13 mouse cellular contexts compared by ENCODE assay signal in the genomic region with DNA sequence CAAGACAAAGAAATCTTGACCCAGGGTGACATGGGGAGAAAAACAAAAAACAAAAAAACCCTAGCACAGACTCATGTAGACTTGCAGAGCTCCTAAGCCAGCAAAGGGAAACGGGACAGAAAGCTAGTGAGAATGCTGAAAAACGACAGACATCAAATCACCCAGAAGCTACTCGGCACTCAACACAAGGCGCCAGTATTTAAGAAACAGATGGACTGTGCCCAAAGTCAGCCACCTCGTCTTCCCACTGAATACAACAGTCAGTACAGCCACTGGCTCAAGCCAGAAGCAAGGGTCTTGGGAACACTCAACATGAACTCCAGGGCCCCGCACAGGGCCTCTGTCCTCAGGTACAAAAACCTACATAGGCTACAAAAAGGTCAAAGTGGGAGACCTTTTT. TPM values are rescaled to one million over a fixed set of nuclear protein-coding genes. Genes with fewer than 3 reads are reported as not detected.
DNase-seq lines count a peak whose midpoint lies in the region; ATAC-seq lines count a peak whose summit lies in the region.
"Had no signal": no experiment of that assay in that cellular context is flagged by ENCODE, and none has a peak within 500 bp of the region (broad histone marks: within the 10 kb centered on the region; RNA-seq: fewer than 3 reads in every experiment).

No protein-coding gene starts in this region.

- H3K4me2 ChIP-seq in midbrain, embryonic 11.5 days = no peak overlapping the region
- 0 out of 2 replicates have a peak overlapping the region, but pooled peaks have one; percentile 8 for H3K4me2 ChIP-seq in hindbrain, embryonic 13.5 days
- H3K4me2 ChIP-seq in neural tube, embryonic 15.5 days = peak overlapping the region; percentile 26; the same call in 1 of the 2 replicates
- H3K4me2 ChIP-seq: liver, embryonic 11.5 days had no signal

- no peak overlapping the region for H3K9ac ChIP-seq in midbrain, embryonic 11.5 days (ENCODE audit: low read length)
- peak overlapping the region; percentile 39 for H3K9ac ChIP-seq in hindbrain, embryonic 13.5 days
- no peak overlapping the region for H3K9ac ChIP-seq in neural tube, embryonic 15.5 days (replicated peaks)

- intact Hi-C loops in heart, postnatal 10 days (cut with DNase I) = no loop called here

- no peak overlapping the region for H3K4me3 ChIP-seq in heart, embryonic 10.5 days
- H3K4me3 ChIP-seq in midbrain, embryonic 10.5 days = no peak overlapping the region
- H3K4me3 ChIP-seq in midbrain, embryonic 11.5 days (ENCODE audit: low read depth, low read length) = no peak overlapping the region
- no peak overlapping the region for H3K4me3 ChIP-seq in hindbrain, embryonic 13.5 days
- H3K4me3 ChIP-seq in neural tube, embryonic 15.5 days (replicated peaks) = no peak overlapping the region
- H3K4me3 ChIP-seq: left cerebral cortex, adult 2 months had no signal

- WGBS in heart, embryonic 10.5 days = 60% methylated on average over 6 of the region's 6 CpGs
- WGBS in midbrain, embryonic 10.5 days = 83% methylated on average over 6 of the region's 6 CpGs
- 74% methylated on average over 6 of the region's 6 CpGs for WGBS in midbrain, embryonic 11.5 days
- 54% methylated on average over 6 of the region's 6 CpGs for WGBS in hindbrain, embryonic 13.5 days
- 42% methylated on average over 6 of the region's 6 CpGs for WGBS in neural tube, embryonic 15.5 days

- no peaks in the 10 kb centered on the region for H3K27me3 ChIP-seq in heart, embryonic 10.5 days (ENCODE audit: insufficient read depth, poor library complexity, severe bottlenecking)
- H3K27me3 ChIP-seq in midbrain, embryonic 10.5 days (ENCODE audit: low read depth, poor library complexity, severe bottlenecking) = no peaks in the 10 kb centered on the region
- no peaks in the 10 kb centered on the region for H3K27me3 ChIP-seq in midbrain, embryonic 11.5 days (ENCODE audit: control insufficient read depth, insufficient read depth, low read length)
- no peaks in the 10 kb centered on the region for H3K27me3 ChIP-seq in hindbrain, embryonic 13.5 days
- no peaks in the 10 kb centered on the region for H3K27me3 ChIP-seq in neural tube, embryonic 15.5 days (replicated peaks)

- H3K4me1 ChIP-seq in heart, embryonic 10.5 days = peaks cover 95% of the 10 kb centered on the region
- peaks cover 87% of the 10 kb centered on the region for H3K4me1 ChIP-seq in midbrain, embryonic 10.5 days
- H3K4me1 ChIP-seq in midbrain, embryonic 11.5 days (ENCODE audit: control insufficient read depth, insufficient read depth, low read length) = peaks cover 50% of the 10 kb centered on the region
- H3K4me1 ChIP-seq in hindbrain, embryonic 13.5 days (replicated peaks) = peaks cover 97% of the 10 kb centered on the region
- peaks cover 97% of the 10 kb centered on the region for H3K4me1 ChIP-seq in neural tube, embryonic 15.5 days

- no peak for ATAC-seq in midbrain, embryonic 11.5 days (ENCODE audit: low FRiP score)
- ATAC-seq in hindbrain, embryonic 13.5 days (ENCODE audit: low FRiP score) = no peak
- ATAC-seq in neural tube, embryonic 15.5 days (ENCODE audit: low FRiP score) = no peak

- 0 out of 2 replicates have a peak overlapping the region, but pooled peaks have one; percentile 11 for H3K27ac ChIP-seq in heart, embryonic 10.5 days
- peak overlapping the region; percentile 60 for H3K27ac ChIP-seq in midbrain, embryonic 10.5 days (replicated peaks)
- no peak overlapping the region for H3K27ac ChIP-seq in midbrain, embryonic 11.5 days (ENCODE audit: low read depth, low read length)
- peak overlapping the region; percentile 78 for H3K27ac ChIP-seq in hindbrain, embryonic 13.5 days
- peak overlapping the region; percentile 73 for H3K27ac ChIP-seq in neural tube, embryonic 15.5 days (replicated peaks)
- H3K27ac ChIP-seq: left cerebral cortex, adult 2 months had no signal

- H3K9me3 ChIP-seq in heart, embryonic 10.5 days = no peaks in the 10 kb centered on the region
- H3K9me3 ChIP-seq in midbrain, embryonic 10.5 days (replicated peaks) = no peaks in the 10 kb centered on the region
- H3K9me3 ChIP-seq in midbrain, embryonic 11.5 days (ENCODE audit: control insufficient read depth, low read length) = no peaks in the 10 kb centered on the region
- no peaks in the 10 kb centered on the region for H3K9me3 ChIP-seq in hindbrain, embryonic 13.5 days
- no peaks in the 10 kb centered on the region for H3K9me3 ChIP-seq in neural tube, embryonic 15.5 days (replicated peaks)

- no peak for DNase-seq in heart, embryonic 10.5 days (ENCODE audit: low spot score)
- DNase-seq in heart, postnatal 10 days = no peak
- DNase-seq in midbrain, embryonic 10.5 days (ENCODE audit: low spot score) = no peak
- DNase-seq in midbrain, embryonic 11.5 days (ENCODE audit: low spot score, missing footprints) = no peak
- DNase-seq in kidney, postnatal 25 days = no peak
- no peak for DNase-seq in right cerebral cortex, postnatal 4 days
- DNase-seq: adrenal gland, postnatal 25 days; kidney, postnatal 14 days; thymus, postnatal 14 days had no signal

- 0 out of 2 replicates have a peak, but pooled peaks cover 5% of the 10 kb centered on the region for H3K36me3 ChIP-seq in heart, embryonic 10.5 days
- H3K36me3 ChIP-seq in midbrain, embryonic 10.5 days = peaks cover 9% of the 10 kb centered on the region; the same call in 1 of the 2 replicates
- H3K36me3 ChIP-seq in midbrain, embryonic 11.5 days (ENCODE audit: control insufficient read depth, insufficient read depth, low read length) = no peaks in the 10 kb centered on the region
- H3K36me3 ChIP-seq in hindbrain, embryonic 13.5 days = no peaks in the 10 kb centered on the region
- H3K36me3 ChIP-seq in neural tube, embryonic 15.5 days = no peaks in the 10 kb centered on the region

RNA-seq across cellular contexts. Expression of a gene that starts 7.8 kb away (rescaled TPM):
- 17.8 and 23.3 TPM in 2 replicates for polyA plus RNA-seq in heart, embryonic 10.5 days (2016; fragmentation: Nextera tagmentation; extraction: Ambion mirVana)
- 100 to 1,000 TPM; 112 to 125 TPM for total RNA-seq in heart, postnatal 10 days (2021)
- polyA plus RNA-seq in midbrain, embryonic 10.5 days (2016; fragmentation: Nextera tagmentation; extraction: Ambion mirVana) = 16.2 and 19.1 TPM in 2 replicates
- polyA plus RNA-seq in midbrain, embryonic 11.5 days (2014; fragmentation: Nextera tagmentation; extraction: Ambion mirVana) = 13.4 and 14.7 TPM in 2 replicates
- polyA plus RNA-seq in hindbrain, embryonic 13.5 days (2015; fragmentation: Nextera tagmentation; extraction: Ambion mirVana) = 24.8 and 25.1 TPM in 2 replicates
- polyA plus RNA-seq in neural tube, embryonic 15.5 days (2015; fragmentation: Nextera tagmentation; extraction: Ambion mirVana) = 24.2 and 28.5 TPM in 2 replicates
